Mouse (Mus musculus) adrenal gland, postnatal 36 days (tissue): ENCODE measurements around the gene Gm15155. TPM values are rescaled to one million over a fixed set of nuclear protein-coding genes. Genes with fewer than 3 reads are reported as not detected.
"Not testable (repeated sequence)": the region's sequence is repeated elsewhere in the genome, so short reads cannot be mapped to it uniquely, and the experiment has no call there.

Experiments
- DNase-seq, 2 experiments: peaks; one replicate each; pipeline ENCODE4 v3.0.0; 2021; ENCODE audit warnings: mixed read lengths in 1 of 2
- total RNA-seq, 2 experiments: library from RNA; stranded (reverse); gene quantifications; 2 replicates each; pipeline ENCODE4 v1.2.3; 2021

Gene Gm15155
- total RNA-seq, 2 experiments from 2014 or later = not detected

- no peak for DNase-seq
Observed at GRCm38 (mm10) chrX:156155776-156156175, 531.2 kb downstream of the Gm15155 start.

GRCm38 (mm10) chrX:156171587-156171986 lies 547.0 kb downstream of the Gm15155 start:
- DNase-seq = no peak

- not testable (repeated sequence) for DNase-seq
Observed at GRCm38 (mm10) chrX:156303806-156304205, 679.3 kb downstream of the Gm15155 start.

Other genes starting within 250 kb of the Gm15155 start
- gene Ptchd1, start 927 bp upstream of the Gm15155 start, total RNA-seq = under 1 TPM in 1 of 2 experiments, not detected in 1; 0.26 TPM